Mouse (Mus musculus) megakaryocyte, adult 5-6 weeks (primary cell): ENCODE data around the gene Gm10647. TPM values are rescaled to one million over a fixed set of nuclear protein-coding genes. Genes with fewer than 3 reads are reported as not detected.
"Not testable (repeated sequence)": the region's sequence is repeated elsewhere in the genome, so short reads cannot be mapped to it uniquely, and the experiment has no call there.

Source experiments
- ATAC-seq: 2 replicates; pipeline ENCODE4 v1.8.0; 2016; ENCODE audit warnings: mild to moderate bottlenecking, inconsistent platforms; ENCODE audit not compliant: poor library complexity, severe bottlenecking
- total RNA-seq, 2 experiments: library from RNA; stranded (forward) in 1 of 2; stranded (reverse) in 1 of 2; fragments of 153-499, 151-499 nt in 1 of 2; fragments of 221-1000, 200-1000 nt in 1 of 2; gene quantifications; 2 replicates each; pipeline versions ENCODE4 v1.2.3 to v1.2.4; 2015 to 2017

The Gm10647 gene
- total RNA-seq (2015) (0.22 TPM in 1 of 2 replicates, not detected in the other), total RNA-seq (2017) (0.48 TPM in 1 of 2 replicates, not detected in the other)

- no peak for ATAC-seq
These were observed at the start of gene Gm10647 for GRCm38 (mm10) chr9:66796739-66797138. Gene Gm10647 (plus strand): TSS chr9:66797039.

- ATAC-seq = no peak
These were observed 48.4 kb upstream of the Gm10647 start for GRCm38 (mm10) chr9:66748390-66748789.

GRCm38 (mm10) chr9:66752849-66753248 is 44.0 kb upstream of the Gm10647 start:
- no peak for ATAC-seq

GRCm38 (mm10) chr9:66760991-66761390 is 35.8 kb upstream of the Gm10647 start:
- no peak for ATAC-seq

- ATAC-seq = no peak
These were observed 28.1 kb upstream of the Gm10647 start for GRCm38 (mm10) chr9:66768721-66769120.

- no peak for ATAC-seq
These were observed 27.6 kb upstream of the Gm10647 start for GRCm38 (mm10) chr9:66769275-66769674.

- ATAC-seq = no peak
These were observed 26.1 kb upstream of the Gm10647 start for GRCm38 (mm10) chr9:66770701-66771100.

GRCm38 (mm10) chr9:66784552-66784951 is 12.3 kb upstream of the Gm10647 start:
- ATAC-seq = not testable (repeated sequence)

GRCm38 (mm10) chr9:66787821-66788220 is 9.0 kb upstream of the Gm10647 start:
- no peak for ATAC-seq

- no peak for ATAC-seq
These were observed 2.0 kb upstream of the Gm10647 start for GRCm38 (mm10) chr9:66794629-66795463.

- peak; percentile 90 for ATAC-seq
These were observed 1.1 kb upstream of the Gm10647 start, which contains the start of gene Aph1b for GRCm38 (mm10) chr9:66795464-66796324. Gene Aph1b (minus strand): TSS chr9:66795490.

- no peak for ATAC-seq
These were observed 5.1 kb downstream of the Gm10647 start for GRCm38 (mm10) chr9:66801947-66802346.

GRCm38 (mm10) chr9:66805951-66806350 is 9.1 kb downstream of the Gm10647 start:
- not testable (repeated sequence) for ATAC-seq

- no peak for ATAC-seq
These were observed 16.6 kb downstream of the Gm10647 start for GRCm38 (mm10) chr9:66813392-66813791.

GRCm38 (mm10) chr9:66820996-66821395 is 24.2 kb downstream of the Gm10647 start:
- no peak for ATAC-seq

GRCm38 (mm10) chr9:66822255-66822654 is 25.4 kb downstream of the Gm10647 start:
- not testable (repeated sequence) for ATAC-seq

GRCm38 (mm10) chr9:66825990-66826389 is 29.2 kb downstream of the Gm10647 start:
- ATAC-seq = peak; percentile 68

GRCm38 (mm10) chr9:66832366-66832908 is 35.6 kb downstream of the Gm10647 start:
- peak; percentile 13; the same call in 1 of the 2 replicates for ATAC-seq

- ATAC-seq = no peak
These were observed 37.0 kb downstream of the Gm10647 start for GRCm38 (mm10) chr9:66833851-66834250.

- ATAC-seq = peak; percentile 90
These were observed 37.7 kb downstream of the Gm10647 start, which contains the start of gene Aph1c for GRCm38 (mm10) chr9:66834318-66835096. Gene Aph1c (minus strand): TSS chr9:66834726.
